Mouse (Mus musculus): ENCODE measurements around the gene Ncf2.

The Ncf2 gene

GRCm38 (mm10) chr1:152796683-152797263 lies 3.2 kb upstream of the Ncf2 start:
- DNase-seq (ENCODE audit: low read depth, low spot score): no peak

DNA sequence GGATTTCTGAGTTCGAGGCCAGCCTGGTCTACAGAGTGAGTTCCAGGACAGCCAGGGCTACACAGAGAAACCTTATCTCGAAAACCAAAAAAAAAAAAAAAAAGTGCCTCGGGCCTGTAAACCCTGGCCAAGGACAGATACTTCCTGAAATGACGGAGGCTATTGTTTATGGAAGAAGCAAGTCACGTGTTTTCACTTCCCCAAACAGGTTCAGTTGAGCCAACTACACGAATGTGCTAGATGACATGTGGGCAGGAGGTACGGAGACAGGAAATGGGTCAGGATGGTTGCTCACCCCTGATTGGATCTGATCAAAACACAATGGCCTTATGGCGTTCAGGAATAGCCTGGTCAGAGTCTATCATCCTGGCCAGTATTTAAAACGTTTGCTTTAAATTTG lies 1.9 kb upstream of the Ncf2 start:
- DNase-seq (ENCODE audit: low read depth, low spot score): no peak

GRCm38 (mm10) chr1:152800633-152801176 lies 711 bp downstream of the Ncf2 start:
- no peak for DNase-seq (ENCODE audit: low read depth, low spot score)

DNA sequence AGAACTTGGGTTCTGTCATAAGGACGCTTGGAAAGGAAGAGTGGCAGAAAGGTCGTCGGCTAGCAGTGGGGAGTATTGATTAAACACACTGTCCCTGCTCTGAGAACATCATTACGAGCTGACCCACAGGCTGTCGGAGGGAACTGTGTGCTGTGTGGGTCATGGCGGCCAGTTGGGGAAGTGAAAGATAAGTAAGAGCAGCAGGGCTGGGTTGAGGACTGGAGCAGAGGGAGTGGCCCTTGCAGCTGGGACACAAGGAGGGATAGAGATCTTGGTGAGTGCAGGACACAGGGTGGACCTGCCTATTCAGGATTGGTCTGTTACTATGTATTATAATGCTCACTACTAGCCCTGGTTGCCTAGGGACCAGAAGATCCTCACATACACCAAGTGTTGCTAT lies 4.9 kb downstream of the Ncf2 start:
- DNase-seq (ENCODE audit: low read depth, low spot score): no peak

- DNase-seq (ENCODE audit: low read depth, low spot score): no peak
Measured at GRCm38 (mm10) chr1:152807619-152808391, 7.8 kb downstream of the Ncf2 start.

DNA sequence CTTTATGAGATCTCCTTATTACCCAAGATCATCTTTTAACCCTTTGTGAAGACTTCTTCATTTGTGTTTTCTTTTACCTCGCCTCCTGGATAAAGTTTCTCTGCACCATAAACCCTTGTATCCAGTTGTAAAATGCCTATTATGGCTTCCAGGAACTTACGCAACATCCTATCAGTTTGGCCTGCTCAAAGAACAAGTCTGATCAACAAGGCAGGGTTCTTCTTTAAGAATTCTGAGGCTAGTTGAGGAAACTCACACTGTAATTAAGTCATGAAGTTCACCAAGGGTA lies 8.3 kb downstream of the Ncf2 start:
- DNase-seq (ENCODE audit: low read depth, low spot score): no peak

- DNase-seq (ENCODE audit: low read depth, low spot score): no peak
Measured at GRCm38 (mm10) chr1:152809541-152810252, 9.7 kb downstream of the Ncf2 start.

DNA sequence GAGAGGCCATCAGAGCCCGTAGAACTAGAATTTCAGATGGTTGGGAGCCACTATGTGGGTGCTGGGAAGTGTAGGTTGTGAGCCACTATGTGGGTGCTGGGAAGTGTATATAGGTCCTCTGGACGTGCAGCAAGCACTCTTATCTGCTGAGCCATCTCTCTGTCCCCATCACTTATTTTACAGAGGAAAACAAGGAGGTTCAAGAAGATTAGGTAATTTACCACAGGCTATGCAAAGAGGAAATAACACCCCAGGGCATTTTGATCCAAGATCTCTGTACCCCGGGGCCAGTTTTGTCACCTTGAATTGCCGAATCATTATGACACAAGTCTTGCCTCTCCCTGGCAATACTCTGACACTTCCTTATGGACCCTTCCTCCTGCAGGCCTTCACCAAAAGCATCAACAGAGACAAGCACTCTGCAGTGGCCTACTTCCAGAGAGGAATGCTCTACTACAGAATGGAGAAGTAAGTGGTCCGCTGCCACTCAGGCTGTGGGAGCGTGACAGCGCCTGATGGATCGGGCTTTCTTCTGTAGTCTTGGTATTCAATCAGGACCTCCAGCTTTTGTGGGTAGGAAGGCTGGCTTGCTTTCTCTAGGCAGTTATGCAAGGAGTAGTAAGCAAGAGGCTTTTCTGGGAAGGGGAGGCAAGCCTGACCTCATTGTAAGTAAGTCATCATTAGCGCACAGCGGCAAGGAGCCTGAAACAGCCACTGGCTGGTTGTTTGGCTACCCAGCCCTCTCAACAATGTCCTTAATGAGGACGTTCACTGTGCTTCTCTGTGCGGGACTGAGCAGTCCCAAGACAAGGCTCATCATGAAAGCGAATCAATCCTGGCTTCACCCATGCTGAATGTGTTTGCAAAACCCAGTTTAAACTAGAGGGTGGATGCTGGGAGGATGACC lies 10.8 kb downstream of the Ncf2 start:
- no peak for DNase-seq (ENCODE audit: low read depth, low spot score)

DNA sequence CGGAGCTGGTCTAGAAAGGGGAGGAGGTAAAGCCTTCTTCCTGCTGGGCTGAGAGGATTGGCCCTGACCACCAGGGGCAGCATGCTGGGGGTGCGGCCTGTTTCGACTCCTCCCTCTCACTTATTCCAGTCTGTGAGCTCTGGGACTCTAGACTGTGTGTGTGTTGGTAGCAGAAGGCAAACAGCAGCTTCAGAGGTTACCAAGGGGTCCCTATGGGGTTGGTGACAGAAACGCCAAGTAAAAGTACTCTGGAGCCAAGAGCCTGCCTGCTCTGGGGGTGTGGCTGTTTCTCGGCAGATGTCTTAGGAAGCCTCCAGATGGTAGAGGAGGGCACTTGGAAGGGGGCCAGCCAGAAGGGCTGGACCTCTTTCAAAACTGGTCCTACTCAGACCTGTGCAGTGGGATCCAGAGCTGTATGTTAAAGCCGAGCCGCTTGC lies 15.3 kb downstream of the Ncf2 start:
- DNase-seq (ENCODE audit: low read depth, low spot score): no peak

DNA sequence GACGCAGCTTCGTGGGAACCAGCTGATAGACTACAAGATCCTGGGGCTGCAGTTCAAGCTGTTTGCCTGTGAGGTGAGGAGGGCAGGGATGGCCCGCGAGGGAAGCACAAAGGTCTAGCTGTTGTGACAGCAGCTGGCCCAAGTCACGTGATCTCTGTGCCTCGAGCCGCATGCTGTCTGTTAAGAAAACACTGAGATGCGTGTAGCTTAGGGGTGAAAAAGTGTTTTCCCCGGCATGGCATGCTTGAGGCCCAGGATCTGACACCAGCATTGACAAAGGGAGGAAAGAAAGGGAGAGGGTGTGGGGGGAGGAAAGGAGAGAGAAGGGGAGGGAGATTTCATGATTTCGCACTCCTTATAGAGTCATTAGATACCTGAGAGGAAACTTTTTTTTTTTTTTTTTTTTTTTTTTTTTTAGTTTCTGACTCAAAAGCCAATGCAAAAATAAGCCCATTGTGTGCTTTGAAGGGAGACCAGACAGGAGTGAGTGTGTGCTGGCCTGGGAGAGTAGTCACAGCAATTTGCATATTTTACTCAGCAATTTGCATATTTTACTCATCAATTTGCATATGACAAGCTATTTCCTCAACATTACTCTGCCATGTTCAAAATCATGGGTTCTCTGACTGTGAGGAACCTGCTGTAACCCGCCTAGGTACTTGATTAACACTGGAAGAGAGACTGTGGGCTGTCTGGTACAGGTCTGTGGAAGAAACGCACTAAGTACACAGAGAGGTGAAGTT lies 17.2 kb downstream of the Ncf2 start:
- no peak for DNase-seq (ENCODE audit: low read depth, low spot score)

DNA sequence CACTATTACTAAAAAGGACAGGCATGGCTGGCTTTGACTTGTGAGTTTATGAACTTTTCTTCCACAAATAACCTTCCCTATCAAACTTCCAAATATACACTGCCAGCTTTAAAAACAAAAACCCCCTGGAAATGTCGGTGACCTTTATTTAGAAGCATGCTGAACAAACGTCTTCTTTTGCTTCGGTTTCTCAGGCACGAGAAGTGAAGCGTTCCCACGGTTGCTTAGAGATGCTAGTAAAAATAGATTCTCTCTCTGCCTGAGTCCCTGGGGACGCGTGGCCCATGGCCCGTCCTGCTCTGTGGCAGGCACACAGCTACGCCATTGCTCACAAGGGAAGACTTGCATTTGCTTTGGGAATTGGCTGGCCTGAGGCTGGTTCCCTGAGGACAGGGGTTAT lies 17.8 kb downstream of the Ncf2 start:
- no peak for DNase-seq (ENCODE audit: low read depth, low spot score)

- no peak for DNase-seq (ENCODE audit: low read depth, low spot score)
Measured at GRCm38 (mm10) chr1:152819558-152819957, 19.6 kb downstream of the Ncf2 start.

DNA sequence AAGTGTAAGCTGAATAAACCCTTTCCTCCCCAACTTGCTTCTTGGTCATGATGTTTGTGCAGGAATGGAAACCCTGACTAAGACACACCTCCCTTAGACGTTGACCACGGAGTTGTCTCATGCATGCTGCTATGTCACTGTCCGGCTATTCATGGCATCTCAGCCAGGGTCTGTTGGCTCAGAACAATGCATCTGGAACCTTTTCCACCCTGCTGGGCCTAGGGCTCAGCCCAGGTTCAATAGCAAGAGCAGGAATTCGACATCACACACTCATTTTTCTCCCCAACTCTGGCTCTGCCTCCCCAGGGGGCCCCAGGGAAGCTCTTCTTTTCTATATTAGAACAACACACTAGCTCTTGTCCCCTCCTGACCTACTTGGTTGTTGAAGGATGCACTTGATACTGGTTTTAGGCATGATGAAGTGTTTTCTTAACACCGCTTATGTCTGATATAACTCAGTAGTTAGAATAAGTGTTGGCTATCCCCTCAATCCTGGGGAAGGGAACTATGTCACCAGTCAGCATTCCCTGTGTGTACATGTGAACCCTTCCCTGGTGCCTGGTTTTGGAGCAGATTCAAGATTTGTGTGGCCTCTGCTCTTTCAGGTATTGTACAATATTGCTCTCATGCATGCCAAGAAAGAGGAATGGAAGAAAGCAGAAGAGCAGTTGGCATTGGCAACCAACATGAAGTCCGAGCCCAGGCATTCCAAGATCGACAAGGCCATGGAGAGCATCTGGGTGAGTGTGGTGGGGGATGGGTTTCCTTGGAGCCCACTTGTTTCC lies 21.1 kb downstream of the Ncf2 start:
- no peak for DNase-seq (ENCODE audit: low read depth, low spot score)

DNA sequence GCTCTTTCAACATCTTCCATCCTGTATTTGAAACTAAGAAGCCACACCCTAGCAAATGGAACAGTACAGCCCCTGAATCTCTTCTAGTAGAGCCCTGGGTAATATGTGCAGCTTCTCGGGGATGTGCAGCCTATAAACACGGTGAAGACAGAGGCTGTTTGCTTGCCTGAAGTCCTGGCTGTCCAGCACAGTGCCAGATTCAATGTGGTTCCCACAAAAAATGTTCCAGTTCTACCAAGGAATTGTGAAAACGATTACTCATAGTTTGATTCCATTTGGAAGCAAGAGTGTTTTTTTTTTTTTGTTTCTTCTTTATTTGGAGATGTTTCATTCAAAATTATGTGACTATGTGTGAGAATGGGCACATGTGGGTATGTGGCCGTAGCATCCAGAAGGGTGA lies 21.8 kb downstream of the Ncf2 start:
- no peak for DNase-seq (ENCODE audit: low read depth, low spot score)

- DNase-seq (ENCODE audit: low read depth, low spot score): no peak
Measured at GRCm38 (mm10) chr1:152824206-152824605, 24.2 kb downstream of the Ncf2 start.

DNA sequence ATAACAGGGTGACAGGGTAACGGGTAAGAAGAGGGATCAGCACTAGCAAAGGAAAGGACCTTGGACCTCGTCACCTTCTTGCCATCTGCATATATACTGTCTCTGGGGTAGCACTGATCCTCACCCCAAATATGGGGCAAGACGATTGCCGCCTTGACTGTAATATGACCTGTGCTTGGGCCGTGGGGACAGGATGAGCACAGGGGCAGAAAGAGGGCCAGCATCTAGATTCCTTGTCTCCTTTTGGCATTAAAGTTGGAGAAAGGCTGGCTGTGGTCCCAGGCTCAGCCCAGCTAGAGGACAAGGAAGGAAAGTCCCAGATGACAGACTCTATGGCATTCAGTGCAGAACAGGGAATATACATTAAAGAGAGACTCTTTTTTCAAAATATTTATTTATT lies 26.5 kb downstream of the Ncf2 start:
- no peak for DNase-seq (ENCODE audit: low read depth, low spot score)

- DNase-seq (ENCODE audit: low read depth, low spot score): no peak
Measured at GRCm38 (mm10) chr1:152828168-152828567, 28.2 kb downstream of the Ncf2 start.

DNA sequence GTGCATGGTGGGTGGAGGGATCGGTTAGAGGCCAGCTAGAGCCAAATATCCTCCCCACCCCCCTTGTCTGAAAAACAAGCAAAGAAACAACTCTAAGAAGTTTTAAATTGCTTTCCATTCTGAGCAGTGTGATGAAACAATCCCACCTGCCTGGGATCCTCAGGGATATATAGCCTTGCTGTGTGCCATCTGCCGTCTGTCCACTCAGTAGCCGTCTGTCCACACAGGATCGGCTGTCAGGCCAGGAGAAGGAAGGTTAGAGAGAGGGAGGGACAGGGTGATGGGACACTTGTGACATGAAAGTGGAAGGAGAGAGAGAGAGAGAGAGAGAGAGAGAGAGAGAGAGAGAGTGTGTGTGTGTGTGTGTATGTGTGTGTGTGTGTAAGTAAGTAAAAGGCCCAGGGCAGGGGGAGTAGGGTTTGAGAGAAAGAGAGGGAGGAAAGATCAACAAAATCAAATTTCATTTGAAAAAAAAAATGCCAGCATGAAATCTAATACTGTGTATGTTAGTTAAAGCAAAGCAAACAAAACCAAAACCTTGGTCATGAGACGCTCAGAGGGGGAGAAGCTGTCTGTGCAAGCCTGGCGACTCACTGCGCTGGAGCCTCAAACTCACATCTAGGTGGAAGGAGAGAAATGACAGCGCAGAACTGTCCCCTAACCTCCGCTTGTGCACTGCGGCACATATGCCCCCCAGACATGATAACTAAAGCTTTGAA lies 28.8 kb downstream of the Ncf2 start:
- no peak for DNase-seq (ENCODE audit: low read depth, low spot score)

GRCm38 (mm10) chr1:152830054-152830453 lies 30.1 kb downstream of the Ncf2 start:
- DNase-seq (ENCODE audit: low read depth, low spot score): no peak

DNA sequence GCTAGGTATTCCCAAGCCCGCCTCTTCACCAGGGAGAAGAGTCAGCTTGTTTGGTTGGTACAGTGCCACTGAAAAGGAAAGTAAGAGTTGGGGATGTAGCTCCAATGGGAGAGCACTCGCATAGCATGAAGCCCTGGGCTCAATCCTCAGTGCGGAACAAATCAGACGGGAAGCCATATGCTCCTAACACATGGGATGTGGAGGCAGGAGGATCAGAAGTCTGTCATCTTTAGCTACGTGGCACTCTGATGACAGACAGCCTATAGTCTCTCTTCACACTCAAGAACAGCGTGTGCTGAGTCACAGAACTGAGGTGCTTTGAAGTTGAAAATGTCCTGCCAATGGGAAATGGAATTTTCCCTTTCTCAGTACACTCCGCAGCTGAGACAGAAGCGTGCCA lies 31.0 kb downstream of the Ncf2 start:
- no peak for DNase-seq (ENCODE audit: low read depth, low spot score)

Measured in retina, adult 2 months (tissue).